Mouse (Mus musculus) G1E (cell line): ENCODE results near the gene Slc15a1.

Experiments
- CTCF ChIP-seq: IDR thresholded peaks from 2 replicates; pipeline ENCODE4 v1.5.1; 2012; ENCODE audit warnings: low read depth, low read length, inconsistent platforms, mixed read lengths
- GATA1 ChIP-seq: IDR thresholded peaks from 2 replicates; pipeline ENCODE4 v1.6.1; 2012; ENCODE audit warnings: borderline replicate concordance, low read length, inconsistent platforms, mixed read lengths
- GATA2 ChIP-seq: IDR thresholded peaks from 2 replicates; pipeline ENCODE4 v1.6.1; 2012; ENCODE audit warnings: low read depth, low read length, inconsistent platforms, borderline replicate concordance
- POLR2AphosphoS5 ChIP-seq: IDR thresholded peaks from 2 replicates; pipeline ENCODE4 v1.6.1; 2012; ENCODE audit warnings: low read depth, low read length, inconsistent platforms; ENCODE audit not compliant: insufficient replicate concordance
- TAL1 ChIP-seq: conservative IDR thresholded peaks from 2 replicates; pipeline ENCODE4 v1.6.1; 2012; ENCODE audit warnings: low read depth, low read length, inconsistent platforms, mixed read lengths

DNA sequence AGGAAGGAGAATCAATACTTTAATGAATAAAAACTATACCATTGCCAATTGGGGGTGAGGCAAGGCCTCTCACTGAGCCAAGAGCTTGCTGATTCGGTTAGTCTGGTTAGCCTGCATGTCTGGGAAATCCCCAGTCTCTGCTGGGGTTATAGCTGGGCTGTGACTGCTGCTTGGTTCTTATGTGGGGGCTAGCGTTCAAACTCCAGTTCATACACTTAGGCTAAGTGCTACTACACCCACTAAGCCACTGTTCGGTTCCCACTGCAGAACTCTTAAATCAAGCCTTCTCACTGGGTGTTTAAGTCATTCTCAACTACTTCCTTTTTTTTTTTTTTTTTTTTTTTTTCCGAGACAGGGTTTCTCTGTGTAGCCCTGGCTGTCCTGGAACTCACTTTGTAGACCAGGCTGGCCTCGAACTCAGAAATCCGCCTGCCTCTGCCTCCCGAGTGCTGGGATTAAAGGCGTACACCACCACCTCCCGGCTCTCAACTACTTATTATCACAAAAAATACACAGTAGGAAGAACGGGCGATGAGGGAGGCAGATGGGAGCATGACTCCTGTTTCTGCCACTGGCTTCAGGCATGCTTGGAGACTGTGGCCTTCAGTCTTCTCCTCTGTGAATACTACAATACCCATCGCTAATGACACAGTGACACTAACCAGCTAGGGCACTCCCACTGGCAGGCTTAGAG, 88.3 kb downstream of the Slc15a1 start:
- TF ChIP-seq GATA1, result no peak
- no peak for TF ChIP-seq CTCF
- TF ChIP-seq TAL1, result no peak
- TF ChIP-seq GATA2, result no peak
- no peak for TF ChIP-seq POLR2AphosphoS5
